ENCODE assay signal across 27 mouse cellular contexts in genomic region chr5:3504453-3504852, GRCm38 (mm10). TPM values are rescaled to one million over a fixed set of nuclear protein-coding genes. Genes with fewer than 3 reads are reported as not detected.
DNase-seq lines count a peak whose midpoint lies in the region; ATAC-seq and TF ChIP-seq lines count a peak whose summit lies in the region.
"Had no signal": no experiment of that assay in that cellular context is flagged by ENCODE, and none has a peak within 500 bp of the region (broad histone marks: within the 10 kb centered on the region; RNA-seq: fewer than 3 reads in every experiment).

No protein-coding gene starts in this region.

- H3K9me3 ChIP-seq in megakaryocyte, embryonic 14.5 days = no peaks in the 10 kb centered on the region
- H3K9me3 ChIP-seq in MEL (replicated peaks; ENCODE audit: insufficient read depth, low read length) = no peaks in the 10 kb centered on the region
- H3K9me3 ChIP-seq: embryonic facial prominence, embryonic 13.5 days; embryonic facial prominence, embryonic 15.5 days; forebrain, embryonic 10.5 days; forebrain, embryonic 12.5 days; G1E had no signal

- H3K4me1 ChIP-seq in megakaryocyte, embryonic 14.5 days = peaks cover 92% of the 10 kb centered on the region
- H3K4me1 ChIP-seq in MEL (ENCODE audit: control insufficient read depth in 1 of 2, insufficient read depth in 2 of 2, low read length in 2 of 2) = peaks cover 36 to 48% of the 10 kb centered on the region in 2 experiments
- H3K4me1 ChIP-seq: embryonic facial prominence, embryonic 15.5 days had no signal

- TF ChIP-seq RAD21 in MEL (IDR thresholded peaks at IDR 0.05; ENCODE audit: low read depth, low read length) = no peak

- peaks cover 16% of the 10 kb centered on the region for H3K36me3 ChIP-seq in megakaryocyte, embryonic 14.5 days (replicated peaks; ENCODE audit: low read length)
- H3K36me3 ChIP-seq in MEL (ENCODE audit: control insufficient read depth in 1 of 2, insufficient read depth in 2 of 2, low read length in 2 of 2) = peaks cover 31 to 74% of the 10 kb centered on the region in 2 experiments
- no peaks in the 10 kb centered on the region for H3K36me3 ChIP-seq in splenic B cell, adult 2 months (ENCODE audit: control insufficient read depth, insufficient read depth, low read length, poor library complexity, severe bottlenecking)
- H3K36me3 ChIP-seq: embryonic facial prominence, embryonic 13.5 days; embryonic facial prominence, embryonic 15.5 days; forebrain, embryonic 10.5 days; forebrain, embryonic 12.5 days had no signal

- peak overlapping the region; percentile 59 for H3K4me3 ChIP-seq in megakaryocyte, embryonic 14.5 days (replicated peaks)
- no peak overlapping the region for H3K4me3 ChIP-seq in MEL (ENCODE audit: control insufficient read depth in 1 of 2, insufficient read depth in 1 of 2, low read depth in 2 of 2, low read length in 2 of 2)
- H3K4me3 ChIP-seq: embryonic facial prominence, embryonic 13.5 days; embryonic facial prominence, embryonic 15.5 days; erythroblast, embryonic 14.5 days; forebrain, embryonic 10.5 days; forebrain, embryonic 12.5 days had no signal

- TF ChIP-seq CTCF in MEL (IDR thresholded peaks at IDR 0.05 in 2 of 3, conservative IDR thresholded peaks at IDR 0.05 in 1 of 3; ENCODE audit: control insufficient read depth in 1 of 3, insufficient read depth in 1 of 3, low read depth in 2 of 3, low read length in 3 of 3, poor library complexity in 1 of 3, severe bottlenecking in 1 of 3) = no peak

- no peaks in the 10 kb centered on the region for H3K27me3 ChIP-seq in megakaryocyte, embryonic 14.5 days (replicated peaks)
- no peaks in the 10 kb centered on the region for H3K27me3 ChIP-seq in MEL (ENCODE audit: control insufficient read depth in 1 of 2, insufficient read depth in 2 of 2, low read length in 2 of 2)
- no peaks in the 10 kb centered on the region for H3K27me3 ChIP-seq in splenic B cell, adult 2 months (ENCODE audit: control insufficient read depth, insufficient read depth, low read length, poor library complexity, severe bottlenecking)
- H3K27me3 ChIP-seq: embryonic facial prominence, embryonic 13.5 days; embryonic facial prominence, embryonic 15.5 days; forebrain, embryonic 12.5 days had no signal

- peak; percentile 39 for DNase-seq in CD4-positive helper T cell, adult 2 months (ENCODE audit: low read depth, low spot score)
- no peak for DNase-seq in MEL (ENCODE audit: low read depth, low spot score)
- DNase-seq in splenic B cell, adult 2 months (ENCODE audit: low read depth, low spot score) = peak; percentile 11
- DNase-seq in ovary, postnatal 10 days (ENCODE audit: low spot score) = no peak
- no peak for DNase-seq in spleen, postnatal 10 days (ENCODE audit: low spot score in 2 of 2)
- DNase-seq in right cerebral cortex, postnatal 4 days = no peak
- DNase-seq: adrenal gland, adult 2 months; adrenal gland, postnatal 10 days; adrenal gland, postnatal 25 days; B cell, adult 2 months; cerebellum, adult 11 months; cerebellum, adult 18-20 months; cerebellum, adult 8-10 months; cerebellum, adult 9-11 months; cerebellum, postnatal 14 days; cerebellum, postnatal 36 days; embryo, embryonic 11 days had no signal

- TF ChIP-seq POLR2A in MEL (IDR thresholded peaks at IDR 0.05; ENCODE audit: control insufficient read depth in 1 of 2, insufficient read depth in 1 of 2, low read depth in 1 of 2, low read length in 2 of 2, poor library complexity in 1 of 2) = no peak

- H3K79me2 ChIP-seq in MEL (ENCODE audit: control insufficient read depth, insufficient read depth, low read length, poor library complexity) = peaks cover 16% of the 10 kb centered on the region; the same call in 1 of the 2 replicates

- peak overlapping the region; percentile 30; the same call in 1 of the 2 replicates for H3K27ac ChIP-seq in MEL (ENCODE audit: control insufficient read depth, low read depth, low read length)
- H3K27ac ChIP-seq: embryonic facial prominence, embryonic 13.5 days; embryonic facial prominence, embryonic 15.5 days; forebrain, embryonic 10.5 days; forebrain, embryonic 12.5 days had no signal

- TF ChIP-seq EP300 in MEL (IDR thresholded peaks at IDR 0.05; ENCODE audit: low read depth in 1 of 2, low read length in 2 of 2) = no peak; a peak in 1 of 4 replicates

- H3K9ac ChIP-seq in MEL (ENCODE audit: control insufficient read depth, low read depth, low read length, poor library complexity, severe bottlenecking) = no peak overlapping the region
- H3K9ac ChIP-seq: embryonic facial prominence, embryonic 13.5 days; embryonic facial prominence, embryonic 15.5 days; forebrain, embryonic 12.5 days had no signal

- ATAC-seq in megakaryocyte, adult 5-6 weeks (ENCODE audit: poor library complexity, severe bottlenecking) = no peak
- ATAC-seq: forebrain, embryonic 14.5 days; forebrain, embryonic 16.5 days had no signal

TF ChIP-seq in MEL, 35 proteins besides CTCF, POLR2A, EP300 and RAD21:
- TF ChIP-seq MAX (IDR thresholded peaks at IDR 0.05; ENCODE audit: low read length) (no peak; the same call in 1 of the 2 replicates), ZMIZ1 (IDR thresholded peaks at IDR 0.05; ENCODE audit: low read depth, low read length) (no peak), ZKSCAN1 (IDR thresholded peaks at IDR 0.05; ENCODE audit: low read depth, low read length) (no peak), SIN3A (IDR thresholded peaks at IDR 0.05; ENCODE audit: low read length) (peak; percentile 19; the same call in 1 of the 2 replicates), CHD1 (IDR thresholded peaks at IDR 0.05; ENCODE audit: low read depth, low read length) (no peak), NELFE (IDR thresholded peaks at IDR 0.05; ENCODE audit: low read depth, low read length) (0 out of 2 replicates have a peak, but pooled peaks have one; percentile 11), GATA1 (IDR thresholded peaks at IDR 0.05; ENCODE audit: low read depth, low read length) (peak; percentile 20; the same call in 1 of the 2 replicates)

RNA-seq across cellular contexts. Expression of gene Fam133b, which starts 39.2 kb away (rescaled TPM):
- polyA plus RNA-seq in megakaryocyte, embryonic 14.5 days (2012; ENCODE audit: insufficient read depth, low replicate concordance) = 3.6 and 13.4 TPM in 2 replicates
- total RNA-seq in megakaryocyte, adult 5-6 weeks (2015) = 37.1 and 39.5 TPM in 2 replicates
- total RNA-seq in megakaryocyte, adult 5-6 weeks (2017) = 47.1 and 50.9 TPM in 2 replicates
- 36.2 and 39.4 TPM in 2 replicates for total RNA-seq in MEL (2012; rRNA removed)
- polyA plus RNA-seq in MEL (2012; ENCODE audit: insufficient read depth in 1 of 2, insufficient read length in 2 of 2, low read depth in 1 of 2, low replicate concordance in 2 of 2, missing spikeins in 1 of 2) = 10 to 100 TPM in 1 of 2 experiments, not detected in 1; 56.0 TPM

Comparison
In these comparisons a context has a peak if more than half of its experiments do, and no peak if none do; other contexts are left out.
1. DNase-seq: peak in CD4-positive helper T cell, adult 2 months (single experiment) and splenic B cell, adult 2 months (single experiment); none in MEL (single experiment), ovary, postnatal 10 days (single experiment), spleen, postnatal 10 days (0 of 2) and right cerebral cortex, postnatal 4 days (single experiment).